In the genomic region with DNA sequence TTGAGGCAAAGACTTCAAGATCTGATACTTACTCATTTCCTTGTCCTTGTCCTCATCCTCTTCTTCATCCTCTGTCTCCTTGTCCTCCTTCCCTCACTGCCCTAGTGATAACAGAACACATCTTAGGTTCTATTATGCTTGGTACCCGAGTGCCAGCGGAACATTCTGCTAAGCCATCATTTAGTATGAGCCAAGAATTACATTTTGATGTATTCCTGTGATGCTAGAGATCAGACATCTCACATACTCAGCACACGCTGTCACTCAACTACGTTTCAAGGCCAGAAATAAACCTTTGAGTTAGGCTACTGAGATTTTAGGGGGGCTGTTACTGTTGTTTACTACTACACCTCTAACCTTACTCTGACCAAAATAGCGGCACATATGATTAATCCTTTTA, we compare ENCODE assay signal across 8 mouse cellular contexts. TPM values are rescaled to one million over a fixed set of nuclear protein-coding genes. Genes with fewer than 3 reads are reported as not detected.
DNase-seq lines count a peak whose midpoint lies in the region; ATAC-seq lines count a peak whose summit lies in the region.

Gene Pias1 (minus strand): TSS at position 101 of the 400 bp plus-strand sequence.

- no peak for DNase-seq in layer of hippocampus, adult 18-20 months (ENCODE audit: low spot score in 2 of 2)
- no peak for DNase-seq in layer of hippocampus, adult 9-11 months
- DNase-seq in heart, adult 18-20 months = no peak
- no peak for DNase-seq in layer of hippocampus, postnatal 10 days (ENCODE audit: low spot score in 2 of 2)
- no peak for DNase-seq in spleen, adult 12 weeks (ENCODE audit: low spot score)
- DNase-seq in yolk sac, embryonic 10.5 days (ENCODE audit: low spot score) = no peak

- no peaks in the 10 kb centered on the region for H3K27me3 ChIP-seq in midbrain, embryonic 15.5 days (replicated peaks)

- no peak within 1 kb of the TSS for H3K4me3 ChIP-seq in brown adipose tissue, adult 24 weeks (ENCODE audit: insufficient read depth, low read depth, low read length)
- H3K4me3 ChIP-seq in midbrain, embryonic 15.5 days = no peak within 1 kb of the TSS

- no peaks in the 10 kb centered on the region for H3K36me3 ChIP-seq in midbrain, embryonic 15.5 days (replicated peaks)

- H3K27ac ChIP-seq in brown adipose tissue, adult 24 weeks (replicated peaks; ENCODE audit: low read depth, low read length) = no peak within 1 kb of the TSS
- no peak within 1 kb of the TSS for H3K27ac ChIP-seq in midbrain, embryonic 15.5 days

- WGBS in midbrain, embryonic 15.5 days = 86% methylated on average over 5 of the region's 5 CpGs

- no peak within 1 kb of the TSS for H3K4me2 ChIP-seq in midbrain, embryonic 15.5 days

- no peaks in the 10 kb centered on the region for H3K9me3 ChIP-seq in midbrain, embryonic 15.5 days

- H3K4me1 ChIP-seq in brown adipose tissue, adult 24 weeks (ENCODE audit: control insufficient read depth, insufficient read depth, insufficient read length, low read length) = no peaks in the 10 kb centered on the region
- no peaks in the 10 kb centered on the region for H3K4me1 ChIP-seq in midbrain, embryonic 15.5 days

- H3K9ac ChIP-seq in midbrain, embryonic 15.5 days = no peak within 1 kb of the TSS

- ATAC-seq in midbrain, embryonic 15.5 days (replicated peaks) = no peak

RNA-seq across cellular contexts. Expression of gene Pias1, which starts in this region (rescaled TPM):
- 10 to 100 TPM; 68.0 to 70.8 TPM for total RNA-seq in layer of hippocampus, adult 18-20 months (2021)
- 8.9 and 12.3 TPM in 2 replicates for polyA plus RNA-seq in brown adipose tissue, adult 24 weeks (2012; ENCODE audit: insufficient read depth, insufficient read length, missing spikeins)
- 10 to 100 TPM; 19.5 to 25.6 TPM for total RNA-seq in heart, adult 18-20 months (2021)
- total RNA-seq in layer of hippocampus, postnatal 10 days (2021) = 10 to 100 TPM; 43.5 to 44.8 TPM
- polyA plus RNA-seq in midbrain, embryonic 15.5 days (2015; fragmentation: Nextera tagmentation; extraction: Ambion mirVana) = 60.6 and 66.2 TPM in 2 replicates
